Mouse (Mus musculus): ENCODE measurements around the gene Lin7a.

Lin7a gene

GRCm38 (mm10) chr10:107251801-107252502 lies 19.5 kb upstream of the Lin7a start:
- no peak for ATAC-seq (ENCODE audit: low TSS enrichment)

GRCm38 (mm10) chr10:107252503-107252815 lies 19.0 kb upstream of the Lin7a start:
- no peak for ATAC-seq (ENCODE audit: low TSS enrichment)

- no peak for ATAC-seq (ENCODE audit: low TSS enrichment)
Measured at GRCm38 (mm10) chr10:107253191-107253965, 18.1 kb upstream of the Lin7a start.

- no peak for ATAC-seq (ENCODE audit: low TSS enrichment)
Measured at GRCm38 (mm10) chr10:107254656-107255055, 16.8 kb upstream of the Lin7a start.

GRCm38 (mm10) chr10:107255351-107256050 lies 16.0 kb upstream of the Lin7a start:
- ATAC-seq (ENCODE audit: low TSS enrichment): no peak

GRCm38 (mm10) chr10:107256451-107256960 lies 15.0 kb upstream of the Lin7a start:
- ATAC-seq (ENCODE audit: low TSS enrichment): no peak

GRCm38 (mm10) chr10:107260428-107260827 lies 11.1 kb upstream of the Lin7a start:
- peak; percentile 86 for ATAC-seq (ENCODE audit: low TSS enrichment)

- peak; percentile 60 for ATAC-seq (ENCODE audit: low TSS enrichment)
Measured at GRCm38 (mm10) chr10:107272131-107272803, 781 bp downstream of the Lin7a start.

- peak; percentile 43 for ATAC-seq (ENCODE audit: low TSS enrichment)
Measured at GRCm38 (mm10) chr10:107272804-107273145, 1.3 kb downstream of the Lin7a start.

GRCm38 (mm10) chr10:107273848-107274247 lies 2.4 kb downstream of the Lin7a start:
- ATAC-seq (ENCODE audit: low TSS enrichment): no peak

- ATAC-seq (ENCODE audit: low TSS enrichment): no peak
Measured at GRCm38 (mm10) chr10:107274785-107275184, 3.3 kb downstream of the Lin7a start.

- no peak for ATAC-seq (ENCODE audit: low TSS enrichment)
Measured at GRCm38 (mm10) chr10:107276647-107277046, 5.2 kb downstream of the Lin7a start.

GRCm38 (mm10) chr10:107293934-107294664 lies 22.6 kb downstream of the Lin7a start:
- no peak for ATAC-seq (ENCODE audit: low TSS enrichment)

GRCm38 (mm10) chr10:107300587-107301248 lies 29.2 kb downstream of the Lin7a start:
- no peak for ATAC-seq (ENCODE audit: low TSS enrichment)

- peak; percentile 78 for ATAC-seq (ENCODE audit: low TSS enrichment)
Measured at GRCm38 (mm10) chr10:107310964-107311490, 39.5 kb downstream of the Lin7a start.

- ATAC-seq (ENCODE audit: low TSS enrichment): no peak
Measured at GRCm38 (mm10) chr10:107312609-107313008, 41.1 kb downstream of the Lin7a start.

- no peak for ATAC-seq (ENCODE audit: low TSS enrichment)
Measured at GRCm38 (mm10) chr10:107313395-107313794, 41.9 kb downstream of the Lin7a start.

GRCm38 (mm10) chr10:107315251-107315650 lies 43.8 kb downstream of the Lin7a start:
- no peak for ATAC-seq (ENCODE audit: low TSS enrichment)

- ATAC-seq (ENCODE audit: low TSS enrichment): no peak
Measured at GRCm38 (mm10) chr10:107315681-107316080, 44.2 kb downstream of the Lin7a start.

- no peak for ATAC-seq (ENCODE audit: low TSS enrichment)
Measured at GRCm38 (mm10) chr10:107316100-107316499, 44.6 kb downstream of the Lin7a start.

- ATAC-seq (ENCODE audit: low TSS enrichment): peak; percentile 70
Measured at GRCm38 (mm10) chr10:107319648-107320047, 48.2 kb downstream of the Lin7a start.
